Mouse (Mus musculus): ENCODE data around the gene Tmem132d. TPM values are rescaled to one million over a fixed set of nuclear protein-coding genes. Genes with fewer than 3 reads are reported as not detected.

Gene Tmem132d
- polyA plus RNA-seq, 1 experiment from 2014 or later, result 0.73 TPM

- no peaks in the 10 kb centered on the region; the same call in 1 of the 2 replicates for H3K9me3 ChIP-seq
- H3K4me3 ChIP-seq, result no peak overlapping the region
- 55% methylated on average over 4 of the region's 4 CpGs for WGBS
- H3K27me3 ChIP-seq (ENCODE audit: poor library complexity, severe bottlenecking), result no peaks in the 10 kb centered on the region
- no peaks in the 10 kb centered on the region for H3K36me3 ChIP-seq (replicated peaks)
- no peaks in the 10 kb centered on the region for H3K4me1 ChIP-seq
- H3K27ac ChIP-seq, result no peak overlapping the region
- no peak for DNase-seq (ENCODE audit: extremely low spot score, low spot score)
Measured at GRCm38 (mm10) chr5:128389665-128390064, 43.2 kb downstream of the Tmem132d start.

- no peak for DNase-seq (ENCODE audit: extremely low spot score, low spot score)
- Histone ChIP-seq H3K4me1 (no peaks in the 10 kb centered on the region), H3K4me3 (no peak overlapping the region), H3K36me3 (replicated peaks) (no peaks in the 10 kb centered on the region), H3K27ac (no peak overlapping the region), H3K9me3 (no peaks in the 10 kb centered on the region; the same call in 1 of the 2 replicates), H3K27me3 (ENCODE audit: poor library complexity, severe bottlenecking) (no peaks in the 10 kb centered on the region)
- WGBS, result 80% methylated on average over 7 of the region's 7 CpGs
Measured at GRCm38 (mm10) chr5:128388358-128389141, 44.3 kb downstream of the Tmem132d start.

GRCm38 (mm10) chr5:128369814-128370213 lies 63.1 kb downstream of the Tmem132d start:
- H3K4me1 ChIP-seq, result no peaks in the 10 kb centered on the region
- no peak overlapping the region for H3K27ac ChIP-seq
- DNase-seq (ENCODE audit: extremely low spot score, low spot score), result no peak
- no peak overlapping the region for H3K4me3 ChIP-seq
- no peaks in the 10 kb centered on the region for H3K27me3 ChIP-seq (ENCODE audit: poor library complexity, severe bottlenecking)
- 92% methylated on average over 3 of the region's 3 CpGs for WGBS
- no peaks in the 10 kb centered on the region for H3K36me3 ChIP-seq (replicated peaks)
- no peaks in the 10 kb centered on the region for H3K9me3 ChIP-seq

GRCm38 (mm10) chr5:128369111-128369510 lies 63.8 kb downstream of the Tmem132d start:
- DNase-seq (ENCODE audit: extremely low spot score, low spot score), result no peak
- no peaks in the 10 kb centered on the region for H3K27me3 ChIP-seq (ENCODE audit: poor library complexity, severe bottlenecking)
- no peaks in the 10 kb centered on the region for H3K4me1 ChIP-seq
- H3K9me3 ChIP-seq, result no peaks in the 10 kb centered on the region
- H3K27ac ChIP-seq, result no peak overlapping the region
- H3K36me3 ChIP-seq (replicated peaks), result no peaks in the 10 kb centered on the region
- H3K4me3 ChIP-seq, result no peak overlapping the region
- WGBS, result 96% methylated on average over 7 of the region's 7 CpGs

GRCm38 (mm10) chr5:128365261-128365985 lies 67.5 kb downstream of the Tmem132d start:
- Histone ChIP-seq H3K4me1 (no peaks in the 10 kb centered on the region), H3K27me3 (ENCODE audit: poor library complexity, severe bottlenecking) (no peaks in the 10 kb centered on the region), H3K36me3 (replicated peaks) (no peaks in the 10 kb centered on the region), H3K9me3 (no peaks in the 10 kb centered on the region), H3K27ac (no peak overlapping the region), H3K4me3 (no peak overlapping the region)
- WGBS, result 88% methylated on average over 3 of the region's 3 CpGs
- DNase-seq (ENCODE audit: extremely low spot score, low spot score), result no peak

- Histone ChIP-seq H3K9me3 (no peaks in the 10 kb centered on the region), H3K27ac (no peak overlapping the region), H3K4me3 (no peak overlapping the region), H3K27me3 (ENCODE audit: poor library complexity, severe bottlenecking) (no peaks in the 10 kb centered on the region), H3K36me3 (replicated peaks) (no peaks in the 10 kb centered on the region), H3K4me1 (no peaks in the 10 kb centered on the region)
- DNase-seq (ENCODE audit: extremely low spot score, low spot score), result no peak
- WGBS, result 63% methylated on average over 23 of the region's 23 CpGs
Measured at GRCm38 (mm10) chr5:128360946-128361675, 71.8 kb downstream of the Tmem132d start.

GRCm38 (mm10) chr5:128348835-128349234 lies 84.0 kb downstream of the Tmem132d start:
- 48% methylated on average over 2 of the region's 2 CpGs for WGBS
- peaks cover 9% of the 10 kb centered on the region for H3K4me1 ChIP-seq
- no peak for DNase-seq (ENCODE audit: extremely low spot score, low spot score)
- no peak overlapping the region for H3K4me3 ChIP-seq
- H3K9me3 ChIP-seq, result peaks cover 4% of the 10 kb centered on the region
- no peaks in the 10 kb centered on the region for H3K36me3 ChIP-seq (replicated peaks)
- no peak overlapping the region for H3K27ac ChIP-seq
- no peaks in the 10 kb centered on the region for H3K27me3 ChIP-seq (ENCODE audit: poor library complexity, severe bottlenecking)

GRCm38 (mm10) chr5:128336841-128337240 lies 96.0 kb downstream of the Tmem132d start:
- no peak overlapping the region for H3K27ac ChIP-seq
- no peaks in the 10 kb centered on the region for H3K9me3 ChIP-seq
- no peaks in the 10 kb centered on the region for H3K36me3 ChIP-seq (replicated peaks)
- no peak for DNase-seq (ENCODE audit: extremely low spot score, low spot score)
- peaks cover 12% of the 10 kb centered on the region for H3K4me1 ChIP-seq
- WGBS, result 76% methylated on average over 7 of the region's 7 CpGs
- H3K27me3 ChIP-seq (ENCODE audit: poor library complexity, severe bottlenecking), result no peaks in the 10 kb centered on the region
- no peak overlapping the region for H3K4me3 ChIP-seq

- Histone ChIP-seq H3K4me1 (peaks cover 12% of the 10 kb centered on the region), H3K9me3 (no peaks in the 10 kb centered on the region), H3K4me3 (no peak overlapping the region), H3K27me3 (ENCODE audit: poor library complexity, severe bottlenecking) (no peaks in the 10 kb centered on the region), H3K36me3 (replicated peaks) (no peaks in the 10 kb centered on the region), H3K27ac (no peak overlapping the region)
- DNase-seq (ENCODE audit: extremely low spot score, low spot score), result no peak
- 73% methylated on average over 7 of the region's 7 CpGs for WGBS
Measured at GRCm38 (mm10) chr5:128332766-128333165, 100.1 kb downstream of the Tmem132d start.

GRCm38 (mm10) chr5:128330351-128330750 lies 102.5 kb downstream of the Tmem132d start:
- no peaks in the 10 kb centered on the region for H3K27me3 ChIP-seq (ENCODE audit: poor library complexity, severe bottlenecking)
- no peak for DNase-seq (ENCODE audit: extremely low spot score, low spot score)
- no peaks in the 10 kb centered on the region for H3K36me3 ChIP-seq (replicated peaks)
- H3K9me3 ChIP-seq, result no peaks in the 10 kb centered on the region
- no peak overlapping the region for H3K27ac ChIP-seq
- no peak overlapping the region for H3K4me3 ChIP-seq
- H3K4me1 ChIP-seq, result peaks cover 12% of the 10 kb centered on the region
- WGBS, result 88% methylated on average over 8 of the region's 8 CpGs

- Histone ChIP-seq H3K9me3 (no peaks in the 10 kb centered on the region), H3K36me3 (replicated peaks) (no peaks in the 10 kb centered on the region), H3K4me3 (no peak overlapping the region), H3K27me3 (ENCODE audit: poor library complexity, severe bottlenecking) (no peaks in the 10 kb centered on the region), H3K27ac (no peak overlapping the region), H3K4me1 (0 out of 2 replicates have a peak, but pooled peaks cover 5% of the 10 kb centered on the region)
- WGBS, result 88% methylated on average over 2 of the region's 2 CpGs
- DNase-seq (ENCODE audit: extremely low spot score, low spot score), result no peak
Measured at GRCm38 (mm10) chr5:128302387-128302786, 130.5 kb downstream of the Tmem132d start.

GRCm38 (mm10) chr5:128291191-128291590 lies 141.7 kb downstream of the Tmem132d start:
- H3K4me3 ChIP-seq, result no peak overlapping the region
- H3K9me3 ChIP-seq, result no peaks in the 10 kb centered on the region
- no peaks in the 10 kb centered on the region for H3K36me3 ChIP-seq (replicated peaks)
- peaks cover 16% of the 10 kb centered on the region for H3K4me1 ChIP-seq
- peaks cover 22% of the 10 kb centered on the region for H3K27me3 ChIP-seq (ENCODE audit: poor library complexity, severe bottlenecking)
- 20% methylated on average over 2 of the region's 2 CpGs for WGBS
- no peak overlapping the region for H3K27ac ChIP-seq
- DNase-seq (ENCODE audit: extremely low spot score, low spot score), result no peak
